Mouse (Mus musculus) neural tube, embryonic 11.5 days (tissue): ENCODE measurements around the gene Rcor3. TPM values are rescaled to one million over a fixed set of nuclear protein-coding genes. Genes with fewer than 3 reads are reported as not detected.

Experiments
- ATAC-seq: fragments of 200-750 bp; cut with Nextera tagmentation; 2 replicates; pipeline ENCODE4 v1.8.0; 2017; ENCODE audit warnings: moderate number of reproducible peaks, mild to moderate bottlenecking, moderate TSS enrichment, moderate library complexity; ENCODE audit not compliant: insufficient read depth, low FRiP score, low TSS enrichment
- DNase-seq: peaks from one replicate; pipeline ENCODE4 v3.0.0-alpha.2; 2015; ENCODE audit warnings: low spot score
- H3K27ac ChIP-seq: fragments of 300-500 bp; sonication (generic); 2 replicates; pipeline ENCODE4 v1.5.1; 2014; ENCODE audit warnings: low read depth, mild to moderate bottlenecking, low read length
- H3K27me3 ChIP-seq: fragments of 300-500 bp; sonication (generic); 2 replicates; pipeline ENCODE4 v1.6.1; 2014; ENCODE audit warnings: mild to moderate bottlenecking, low read length, mixed read lengths; ENCODE audit not compliant: control insufficient read depth, insufficient read depth
- H3K36me3 ChIP-seq: fragments of 300-500 bp; sonication (generic); 2 replicates; pipeline ENCODE4 v1.6.1; 2014; ENCODE audit warnings: mild to moderate bottlenecking, low read length, moderate library complexity, mixed read lengths; ENCODE audit not compliant: control insufficient read depth, insufficient read depth
- H3K4me1 ChIP-seq: fragments of 300-500 bp; sonication (generic); 2 replicates; pipeline ENCODE4 v1.6.1; 2014; ENCODE audit warnings: low read length, mixed read lengths; ENCODE audit not compliant: control insufficient read depth, insufficient read depth
- H3K4me2 ChIP-seq: fragments of 300-500 bp; sonication (generic); 2 replicates; pipeline ENCODE4 v1.6.1; 2014; ENCODE audit warnings: low read depth, mild to moderate bottlenecking, moderate library complexity
- H3K4me3 ChIP-seq: fragments of 300-500 bp; sonication (generic); 2 replicates; pipeline ENCODE4 v1.5.1; 2014; ENCODE audit warnings: low read depth, low read length
- H3K9ac ChIP-seq: fragments of 300-500 bp; sonication (generic); 2 replicates; pipeline ENCODE4 v1.6.1; 2014; ENCODE audit warnings: mild to moderate bottlenecking, low read length
- H3K9me3 ChIP-seq: fragments of 300-500 bp; sonication (generic); 2 replicates; pipeline ENCODE4 v1.6.1; 2016; ENCODE audit warnings: low read length; ENCODE audit not compliant: control insufficient read depth
- WGBS: fragments of 180-500 bp; shearing (Covaris S2); extraction: QIAGEN DNeasy Blood & Tissue Kit; methylation state at CpG from one replicate; pipeline ENCODE4 v1.1.7; 2014; 5-methylcytosine and 5-hydroxymethylcytosine counted together
- polyA plus RNA-seq: library from polyadenylated mRNA; unstranded; fragments of >200 nt; fragmentation: Nextera tagmentation; extraction: Ambion mirVana; gene quantifications from 2 replicates; pipeline ENCODE4 v1.2.1, GENCODE M21; 2014

Rcor3 gene
- polyA plus RNA-seq, 1 experiment from 2014 or later: 22.2 TPM

GRCm38 (mm10) chr1:192090689-192091567 is 46.9 kb downstream of the Rcor3 start:
- Histone ChIP-seq H3K27ac (no peak overlapping the region), H3K9me3 (no peaks in the 10 kb centered on the region), H3K36me3 (no peaks in the 10 kb centered on the region), H3K9ac (no peak overlapping the region), H3K27me3 (peaks cover 16% of the 10 kb centered on the region; the same call in 1 of the 2 replicates), H3K4me1 (no peaks in the 10 kb centered on the region), H3K4me3 (no peak overlapping the region), H3K4me2 (no peak overlapping the region)
- 75% methylated on average over 11 of the region's 11 CpGs for WGBS
- ATAC-seq: no peak
- no peak for DNase-seq

- H3K9ac ChIP-seq: no peak overlapping the region
- no peaks in the 10 kb centered on the region for H3K36me3 ChIP-seq
- ATAC-seq (no peak), DNase-seq (no peak)
- H3K9me3 ChIP-seq: no peaks in the 10 kb centered on the region
- no peaks in the 10 kb centered on the region for H3K4me1 ChIP-seq
- no peak overlapping the region for H3K4me3 ChIP-seq
- H3K27me3 ChIP-seq: peaks cover 16% of the 10 kb centered on the region; the same call in 1 of the 2 replicates
- no peak overlapping the region for H3K4me2 ChIP-seq
- H3K27ac ChIP-seq: no peak overlapping the region
- WGBS: 86% methylated on average over 3 of the region's 3 CpGs
Measured at GRCm38 (mm10) chr1:192090281-192090680, 47.6 kb downstream of the Rcor3 start.

GRCm38 (mm10) chr1:192089208-192090166 is 48.4 kb downstream of the Rcor3 start:
- peaks cover 16% of the 10 kb centered on the region; the same call in 1 of the 2 replicates for H3K27me3 ChIP-seq
- no peak overlapping the region for H3K4me2 ChIP-seq
- H3K4me3 ChIP-seq: no peak overlapping the region
- no peaks in the 10 kb centered on the region for H3K36me3 ChIP-seq
- no peak overlapping the region for H3K9ac ChIP-seq
- no peaks in the 10 kb centered on the region for H3K9me3 ChIP-seq
- WGBS: 71% methylated on average over 9 of the region's 9 CpGs
- DNase-seq: no peak
- no peak for ATAC-seq
- H3K4me1 ChIP-seq: no peaks in the 10 kb centered on the region
- H3K27ac ChIP-seq: no peak overlapping the region

GRCm38 (mm10) chr1:192088011-192088410 is 49.9 kb downstream of the Rcor3 start:
- ATAC-seq: no peak
- no peaks in the 10 kb centered on the region for H3K9me3 ChIP-seq
- no peaks in the 10 kb centered on the region for H3K4me1 ChIP-seq
- 83% methylated on average over 4 of the region's 4 CpGs for WGBS
- H3K9ac ChIP-seq: no peak overlapping the region
- peaks cover 16% of the 10 kb centered on the region; the same call in 1 of the 2 replicates for H3K27me3 ChIP-seq
- H3K27ac ChIP-seq: no peak overlapping the region
- H3K36me3 ChIP-seq: no peaks in the 10 kb centered on the region
- H3K4me3 ChIP-seq: no peak overlapping the region
- no peak for DNase-seq
- no peak overlapping the region for H3K4me2 ChIP-seq

GRCm38 (mm10) chr1:192087098-192087497 is 50.8 kb downstream of the Rcor3 start:
- Histone ChIP-seq H3K9ac (no peak overlapping the region), H3K9me3 (no peaks in the 10 kb centered on the region), H3K27me3 (peaks cover 16% of the 10 kb centered on the region; the same call in 1 of the 2 replicates), H3K4me3 (no peak overlapping the region), H3K4me1 (no peaks in the 10 kb centered on the region), H3K36me3 (no peaks in the 10 kb centered on the region), H3K4me2 (no peak overlapping the region), H3K27ac (no peak overlapping the region)
- WGBS: 81% methylated on average over 4 of the region's 4 CpGs
- DNase-seq (no peak), ATAC-seq (no peak)

GRCm38 (mm10) chr1:192086279-192087037 is 51.4 kb downstream of the Rcor3 start:
- Histone ChIP-seq H3K27me3 (peaks cover 13% of the 10 kb centered on the region; the same call in 1 of the 2 replicates), H3K9ac (no peak overlapping the region), H3K4me2 (no peak overlapping the region), H3K27ac (no peak overlapping the region), H3K36me3 (no peaks in the 10 kb centered on the region), H3K9me3 (no peaks in the 10 kb centered on the region), H3K4me3 (no peak overlapping the region), H3K4me1 (no peaks in the 10 kb centered on the region)
- WGBS: 85% methylated on average over 12 of the region's 12 CpGs
- no peak for DNase-seq
- ATAC-seq: no peak

GRCm38 (mm10) chr1:192085218-192085617 is 52.6 kb downstream of the Rcor3 start:
- H3K4me3 ChIP-seq: no peak overlapping the region
- H3K9me3 ChIP-seq: no peaks in the 10 kb centered on the region
- no peak overlapping the region for H3K9ac ChIP-seq
- no peaks in the 10 kb centered on the region for H3K36me3 ChIP-seq
- 0 out of 2 replicates have a peak, but pooled peaks cover under 1% of the 10 kb centered on the region for H3K27me3 ChIP-seq
- H3K4me2 ChIP-seq: no peak overlapping the region
- 91% methylated on average over 10 of the region's 10 CpGs for WGBS
- no peak overlapping the region for H3K27ac ChIP-seq
- no peaks in the 10 kb centered on the region for H3K4me1 ChIP-seq
- no peak for ATAC-seq
- DNase-seq: no peak

- Histone ChIP-seq H3K4me2 (no peak overlapping the region), H3K9me3 (no peaks in the 10 kb centered on the region), H3K9ac (no peak overlapping the region), H3K27ac (no peak overlapping the region), H3K4me1 (no peaks in the 10 kb centered on the region), H3K36me3 (no peaks in the 10 kb centered on the region), H3K27me3 (no peaks in the 10 kb centered on the region), H3K4me3 (no peak overlapping the region)
- 82% methylated on average over 1 of the region's 1 CpGs for WGBS
- DNase-seq (no peak), ATAC-seq (no peak)
Measured at GRCm38 (mm10) chr1:192082646-192083045, 55.2 kb downstream of the Rcor3 start.
